Mouse (Mus musculus): ENCODE results near the gene Myl9. TPM values are rescaled to one million over a fixed set of nuclear protein-coding genes. Genes with fewer than 3 reads are reported as not detected.

Myl9 gene
- total and polyA plus RNA-seq, 3 experiments, result 1.2 to 1.3 TPM; not detected in 1

DNA sequence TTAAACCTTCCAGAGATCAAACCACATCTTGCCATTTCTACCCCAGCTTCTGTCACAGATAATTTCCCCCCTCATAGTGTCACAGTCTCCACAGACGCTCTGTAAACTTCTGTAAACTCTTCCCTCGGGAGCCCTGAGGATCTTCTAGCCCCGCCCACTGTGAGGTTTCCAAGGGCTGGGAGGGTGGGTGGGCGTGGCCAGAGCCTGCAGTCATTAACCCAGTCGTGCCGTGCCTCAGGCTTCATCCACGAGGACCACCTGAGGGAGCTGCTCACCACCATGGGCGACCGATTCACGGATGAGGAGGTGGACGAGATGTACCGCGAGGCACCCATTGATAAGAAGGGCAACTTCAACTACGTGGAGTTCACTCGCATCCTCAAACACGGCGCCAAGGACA, 5.5 kb downstream of the Myl9 start:
- TF ChIP-seq NELFE (IDR thresholded peaks at IDR 0.05; ENCODE audit: low read depth, low read length), result peak; percentile 33; the same call in 1 of the 2 replicates
- peak in 1 of 2 experiments; percentile 12; a peak in 1 of 4 replicates for TF ChIP-seq POLR2A (IDR thresholded peaks at IDR 0.05; ENCODE audit: control insufficient read depth in 1 of 2, insufficient read depth in 1 of 2, low read depth in 1 of 2, low read length in 2 of 2, poor library complexity in 1 of 2)
- TF ChIP-seq MXI1 (IDR thresholded peaks at IDR 0.05; ENCODE audit: low read depth, low read length), result no peak
- Histone ChIP-seq H3K9me3 (replicated peaks; ENCODE audit: insufficient read depth, low read length) (no peaks in the 10 kb centered on the region), H3K79me2 (ENCODE audit: control insufficient read depth, insufficient read depth, low read length, poor library complexity) (no peaks in the 10 kb centered on the region), H3K27me3 (ENCODE audit: control insufficient read depth in 1 of 2, insufficient read depth in 2 of 2, low read length in 2 of 2) (no peaks in the 10 kb centered on the region), H3K9ac (ENCODE audit: control insufficient read depth, low read depth, low read length, poor library complexity, severe bottlenecking) (peak overlapping the region; percentile 34), H3K4me1 (ENCODE audit: control insufficient read depth in 1 of 2, insufficient read depth in 2 of 2, low read length in 2 of 2) (peaks cover 19 to 54% of the 10 kb centered on the region in 2 experiments), H3K4me3 (ENCODE audit: control insufficient read depth in 1 of 2, insufficient read depth in 1 of 2, low read depth in 2 of 2, low read length in 2 of 2) (peak overlapping the region; percentile 12 to 22), H3K27ac (ENCODE audit: control insufficient read depth, low read depth, low read length) (peak overlapping the region; percentile 96), H3K36me3 (ENCODE audit: control insufficient read depth in 1 of 2, insufficient read depth in 2 of 2, low read length in 2 of 2) (peaks cover 0 to 33% of the 10 kb centered on the region in 2 experiments; a peak in 2 of 4 replicates)
- DNase-seq (ENCODE audit: low read depth, low spot score), result peak; percentile 75

- Histone ChIP-seq H3K9ac (ENCODE audit: control insufficient read depth, low read depth, low read length, poor library complexity, severe bottlenecking) (peak overlapping the region; percentile 34), H3K4me1 (ENCODE audit: control insufficient read depth in 1 of 2, insufficient read depth in 2 of 2, low read length in 2 of 2) (peaks cover 19 to 54% of the 10 kb centered on the region in 2 experiments), H3K4me3 (ENCODE audit: control insufficient read depth in 1 of 2, insufficient read depth in 1 of 2, low read depth in 2 of 2, low read length in 2 of 2) (peak overlapping the region; percentile 12 to 22; a peak in 2 of 4 replicates)
These were observed 6.1 kb downstream of the Myl9 start for GRCm38 (mm10) chr2:156781281-156781680.

GRCm38 (mm10) chr2:156781836-156782480, 6.7 kb downstream of the Myl9 start:
- Histone ChIP-seq H3K9ac (ENCODE audit: control insufficient read depth, low read depth, low read length, poor library complexity, severe bottlenecking) (peak overlapping the region; percentile 51), H3K4me1 (ENCODE audit: control insufficient read depth in 1 of 2, insufficient read depth in 2 of 2, low read length in 2 of 2) (peaks cover 19 to 52% of the 10 kb centered on the region in 2 experiments), H3K36me3 (ENCODE audit: control insufficient read depth in 1 of 2, insufficient read depth in 2 of 2, low read length in 2 of 2) (peaks cover 0 to 31% of the 10 kb centered on the region in 2 experiments; a peak in 2 of 4 replicates), H3K9me3 (replicated peaks; ENCODE audit: insufficient read depth, low read length) (no peaks in the 10 kb centered on the region), H3K27me3 (ENCODE audit: control insufficient read depth in 1 of 2, insufficient read depth in 2 of 2, low read length in 2 of 2) (no peaks in the 10 kb centered on the region), H3K27ac (ENCODE audit: control insufficient read depth, low read depth, low read length) (peak overlapping the region; percentile 96), H3K79me2 (ENCODE audit: control insufficient read depth, insufficient read depth, low read length, poor library complexity) (no peaks in the 10 kb centered on the region), H3K4me3 (ENCODE audit: control insufficient read depth in 1 of 2, insufficient read depth in 1 of 2, low read depth in 2 of 2, low read length in 2 of 2) (no peak overlapping the region)
- peak; percentile 75 for DNase-seq (ENCODE audit: low read depth, low spot score)
- TF ChIP-seq ZNF384 (IDR thresholded peaks at IDR 0.05; ENCODE audit: low read depth, low read length), result no peak
- no peak; the same call in 1 of the 2 replicates for TF ChIP-seq SMC3 (IDR thresholded peaks at IDR 0.05; ENCODE audit: low read depth, low read length)
- no peak; the same call in 1 of the 2 replicates for TF ChIP-seq SIN3A (IDR thresholded peaks at IDR 0.05; ENCODE audit: low read length)
- peak; percentile 66 to 83 for TF ChIP-seq EP300 (IDR thresholded peaks at IDR 0.05; ENCODE audit: low read depth in 1 of 2, low read length in 2 of 2)
- no peak for TF ChIP-seq E2F4 (IDR thresholded peaks at IDR 0.05; ENCODE audit: borderline replicate concordance, low read depth, low read length)
- no peak for TF ChIP-seq CHD2 (IDR thresholded peaks at IDR 0.05; ENCODE audit: low read length)
- TF ChIP-seq ZMIZ1 (IDR thresholded peaks at IDR 0.05; ENCODE audit: low read depth, low read length), result no peak
- no peak for TF ChIP-seq MAX (IDR thresholded peaks at IDR 0.05; ENCODE audit: low read length)
- TF ChIP-seq MAFK (IDR thresholded peaks at IDR 0.05; ENCODE audit: borderline replicate concordance, low read depth, low read length), result no peak
- no peak for TF ChIP-seq NRF1 (IDR thresholded peaks at IDR 0.05; ENCODE audit: insufficient read depth, low read depth, low read length, poor library complexity, severe bottlenecking)
- no peak for TF ChIP-seq MEF2A (IDR thresholded peaks at IDR 0.05; ENCODE audit: extremely low read depth, insufficient replicate concordance, low read depth, low read length, poor library complexity, severe bottlenecking)
- no peak for TF ChIP-seq GABPA (IDR thresholded peaks at IDR 0.05; ENCODE audit: low read depth, low read length)
- no peak for TF ChIP-seq MYB (IDR thresholded peaks at IDR 0.05; ENCODE audit: low read depth, low read length)
- TF ChIP-seq ELF1 (IDR thresholded peaks at IDR 0.05; ENCODE audit: low read depth, low read length), result no peak
- no peak for TF ChIP-seq KAT2A (conservative IDR thresholded peaks at IDR 0.05; ENCODE audit: low read depth, low read length)
- TF ChIP-seq MAZ (IDR thresholded peaks at IDR 0.05; ENCODE audit: low read depth, low read length), result peak; percentile 30; the same call in 1 of the 2 replicates
- TF ChIP-seq USF1 (IDR thresholded peaks at IDR 0.05; ENCODE audit: low read depth, low read length), result no peak
- TF ChIP-seq MYC (IDR thresholded peaks at IDR 0.05; ENCODE audit: low read depth, low read length), result 0 out of 2 replicates have a peak, but pooled peaks have one; percentile 5
- TF ChIP-seq RAD21 (IDR thresholded peaks at IDR 0.05; ENCODE audit: low read depth, low read length), result peak; percentile 23
- no peak; the same call in 1 of the 2 replicates for TF ChIP-seq MXI1 (IDR thresholded peaks at IDR 0.05; ENCODE audit: low read depth, low read length)
- TF ChIP-seq BHLHE40 (IDR thresholded peaks at IDR 0.05; ENCODE audit: borderline replicate concordance, low read depth, low read length), result peak; percentile 74; the same call in 1 of the 2 replicates
- TF ChIP-seq POLR2A (IDR thresholded peaks at IDR 0.05; ENCODE audit: control insufficient read depth in 1 of 2, insufficient read depth in 1 of 2, low read depth in 1 of 2, low read length in 2 of 2, poor library complexity in 1 of 2), result no peak

More at GRCm38 (mm10) chr2:156781281-156781680, 6.1 kb downstream of the Myl9 start:
- peaks cover 0 to 33% of the 10 kb centered on the region in 2 experiments; a peak in 2 of 4 replicates for H3K36me3 ChIP-seq (ENCODE audit: control insufficient read depth in 1 of 2, insufficient read depth in 2 of 2, low read length in 2 of 2)
- H3K79me2 ChIP-seq (ENCODE audit: control insufficient read depth, insufficient read depth, low read length, poor library complexity), result no peaks in the 10 kb centered on the region
- peak overlapping the region; percentile 96 for H3K27ac ChIP-seq (ENCODE audit: control insufficient read depth, low read depth, low read length)
- peak; percentile 50 for DNase-seq (ENCODE audit: low read depth, low spot score)
- TF ChIP-seq ETS1 (IDR thresholded peaks at IDR 0.05; ENCODE audit: low read depth, low read length) (no peak), CHD2 (IDR thresholded peaks at IDR 0.05; ENCODE audit: low read length) (no peak)
- no peaks in the 10 kb centered on the region for H3K27me3 ChIP-seq (ENCODE audit: control insufficient read depth in 1 of 2, insufficient read depth in 2 of 2, low read length in 2 of 2)
- H3K9me3 ChIP-seq (replicated peaks; ENCODE audit: insufficient read depth, low read length), result no peaks in the 10 kb centered on the region
